ENCODE assay signal across 7 mouse cellular contexts in the genomic region with DNA sequence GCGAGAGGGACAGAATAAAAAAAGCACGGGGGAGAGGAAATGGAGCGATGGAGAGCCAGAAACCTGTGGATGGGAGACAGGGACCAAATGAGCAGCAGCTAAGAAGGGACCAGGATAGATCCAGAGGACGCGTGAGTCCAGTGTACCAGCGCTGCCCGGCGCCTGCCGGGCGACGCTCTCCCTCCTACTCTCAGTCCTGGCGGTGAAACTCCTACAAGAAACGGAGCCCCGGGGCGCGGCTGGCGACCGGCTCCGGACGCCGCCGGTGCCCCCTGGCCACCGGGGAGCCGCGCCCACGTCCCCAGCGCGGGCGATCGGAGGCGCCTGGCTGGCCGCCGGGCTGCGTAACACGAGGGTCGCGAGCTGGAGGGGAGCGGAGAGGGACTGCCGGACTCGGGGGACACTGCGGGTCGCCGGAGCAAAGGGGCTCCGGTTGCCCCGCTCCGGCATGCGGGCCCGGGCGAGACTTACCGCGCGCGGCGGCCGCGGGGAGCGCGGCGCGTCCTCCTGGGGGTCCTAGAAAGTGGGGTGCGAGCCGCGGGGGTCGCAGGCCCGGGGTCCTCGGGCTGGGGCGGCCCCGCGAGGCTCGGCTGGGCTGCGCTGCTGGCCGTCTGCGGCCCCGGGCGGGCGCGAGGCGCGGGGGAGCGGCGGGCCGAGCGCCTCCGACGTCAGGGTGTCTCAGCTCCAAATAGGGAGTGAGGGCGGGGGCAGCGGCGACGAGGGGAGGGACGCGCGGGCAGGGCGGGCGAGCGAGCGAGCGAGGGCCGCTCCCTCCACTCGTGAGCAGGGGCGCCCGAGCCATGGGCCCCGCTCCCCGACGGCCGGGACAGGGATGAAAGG. TPM values are rescaled to one million over a fixed set of nuclear protein-coding genes. Genes with fewer than 3 reads are reported as not detected.
DNase-seq lines count a peak whose midpoint lies in the region; ATAC-seq and TF ChIP-seq lines count a peak whose summit lies in the region.

Gene Nbl1 (minus strand): TSS at position 638 of the 840 bp plus-strand sequence.

- peak within 1 kb of the TSS; percentile 84 for H3K9ac ChIP-seq in ES-Bruce4 (ENCODE audit: low read depth, poor library complexity, severe bottlenecking)
- peak within 1 kb of the TSS; percentile 68 for H3K9ac ChIP-seq in hindbrain, embryonic 14.5 days
- peak within 1 kb of the TSS; percentile 90 for H3K9ac ChIP-seq in limb, embryonic 12.5 days (replicated peaks)
- H3K9ac ChIP-seq in midbrain, embryonic 15.5 days = peak within 1 kb of the TSS; percentile 52

- no peak for TF ChIP-seq EP300 in ES-Bruce4 (IDR thresholded peaks at IDR 0.05; ENCODE audit: insufficient read depth, low read depth, low read length)

- peak within 1 kb of the TSS; percentile 94 for H3K4me2 ChIP-seq in hindbrain, embryonic 14.5 days (replicated peaks)
- peak within 1 kb of the TSS; percentile 89 for H3K4me2 ChIP-seq in limb, embryonic 12.5 days
- peak within 1 kb of the TSS; percentile 96 for H3K4me2 ChIP-seq in midbrain, embryonic 15.5 days

- H3K4me1 ChIP-seq in ES-Bruce4 (ENCODE audit: control insufficient read depth, insufficient read depth, low read length) = no peaks in the 10 kb centered on the region
- peaks cover 9% of the 10 kb centered on the region; the same call in 1 of the 2 replicates for H3K4me1 ChIP-seq in hindbrain, embryonic 14.5 days (replicated peaks; ENCODE audit: control insufficient read depth, insufficient read depth, low read length)
- peaks cover 42% of the 10 kb centered on the region for H3K4me1 ChIP-seq in limb, embryonic 12.5 days (replicated peaks)
- H3K4me1 ChIP-seq in midbrain, embryonic 15.5 days = peaks cover 24% of the 10 kb centered on the region

- WGBS in hindbrain, embryonic 14.5 days = under 1% methylated on average over 97 of the region's 105 CpGs
- WGBS in limb, embryonic 12.5 days = 1% methylated on average over 95 of the region's 105 CpGs
- under 1% methylated on average over 90 of the region's 105 CpGs for WGBS in midbrain, embryonic 15.5 days

- peak; percentile 42 for DNase-seq in adrenal gland, adult 8-10 months
- peak in 1 of 2 experiments; percentile 50 for DNase-seq in gastrocnemius, adult 8-10 months (ENCODE audit: low spot score in 2 of 2)
- no peak for DNase-seq in hindbrain, embryonic 14.5 days (ENCODE audit: low spot score)

- TF ChIP-seq CTCF in ES-Bruce4 (IDR thresholded peaks at IDR 0.05; ENCODE audit: low read depth, low read length) = no peak

- no peak within 1 kb of the TSS for H3K27ac ChIP-seq in ES-Bruce4 (ENCODE audit: insufficient read depth, low read length)
- peak within 1 kb of the TSS; percentile 47 for H3K27ac ChIP-seq in hindbrain, embryonic 14.5 days
- peak within 1 kb of the TSS; percentile 89 for H3K27ac ChIP-seq in limb, embryonic 12.5 days
- peak within 1 kb of the TSS; percentile 55; the same call in 1 of the 2 replicates for H3K27ac ChIP-seq in midbrain, embryonic 15.5 days

- no peaks in the 10 kb centered on the region for H3K9me3 ChIP-seq in ES-Bruce4 (replicated peaks; ENCODE audit: control insufficient read depth, insufficient read depth, low read length, poor library complexity, severe bottlenecking)
- H3K9me3 ChIP-seq in hindbrain, embryonic 14.5 days (ENCODE audit: control insufficient read depth, low read length) = no peaks in the 10 kb centered on the region
- H3K9me3 ChIP-seq in limb, embryonic 12.5 days = peaks cover 7% of the 10 kb centered on the region; the same call in 1 of the 2 replicates
- no peaks in the 10 kb centered on the region for H3K9me3 ChIP-seq in midbrain, embryonic 15.5 days

- no peak for TF ChIP-seq POLR2A in ES-Bruce4 (IDR thresholded peaks at IDR 0.05; ENCODE audit: insufficient read depth, low read length)

- H3K36me3 ChIP-seq in ES-Bruce4 (ENCODE audit: control insufficient read depth, insufficient read depth, low read length, poor library complexity, severe bottlenecking) = no peaks in the 10 kb centered on the region
- no peaks in the 10 kb centered on the region for H3K36me3 ChIP-seq in hindbrain, embryonic 14.5 days (replicated peaks; ENCODE audit: control insufficient read depth, insufficient read depth)
- peaks cover 8% of the 10 kb centered on the region; the same call in 1 of the 2 replicates for H3K36me3 ChIP-seq in limb, embryonic 12.5 days
- no peaks in the 10 kb centered on the region for H3K36me3 ChIP-seq in midbrain, embryonic 15.5 days (replicated peaks)

- H3K27me3 ChIP-seq in ES-Bruce4 (ENCODE audit: control insufficient read depth, insufficient read depth, low read length, poor library complexity, severe bottlenecking) = peaks cover 10% of the 10 kb centered on the region
- peaks cover 42% of the 10 kb centered on the region for H3K27me3 ChIP-seq in hindbrain, embryonic 14.5 days (ENCODE audit: control insufficient read depth, insufficient read depth, low read length)
- H3K27me3 ChIP-seq in limb, embryonic 12.5 days = peaks cover 61% of the 10 kb centered on the region
- peaks cover 36% of the 10 kb centered on the region for H3K27me3 ChIP-seq in midbrain, embryonic 15.5 days (replicated peaks)

- H3K4me3 ChIP-seq in ES-Bruce4 (ENCODE audit: low read depth, low read length) = peak within 1 kb of the TSS; percentile 53
- peak within 1 kb of the TSS; percentile 59 for H3K4me3 ChIP-seq in hindbrain, embryonic 14.5 days (replicated peaks; ENCODE audit: low read length)
- peak within 1 kb of the TSS; percentile 83 for H3K4me3 ChIP-seq in limb, embryonic 12.5 days (replicated peaks)
- peak within 1 kb of the TSS; percentile 52 for H3K4me3 ChIP-seq in midbrain, embryonic 15.5 days

- peak; percentile 24; the same call in 1 of the 2 replicates for ATAC-seq in hindbrain, embryonic 14.5 days (ENCODE audit: low FRiP score)
- ATAC-seq in limb, embryonic 12.5 days (ENCODE audit: insufficient number of reproducible peaks, insufficient read depth, low FRiP score, low TSS enrichment, low read depth) = no peak
- no peak for ATAC-seq in midbrain, embryonic 15.5 days (replicated peaks)
- ATAC-seq in erythroid progenitor cell, adult 5-6 weeks (replicated peaks; ENCODE audit: low FRiP score, poor library complexity, severe bottlenecking) = no peak

RNA-seq across cellular contexts. Expression of gene Nbl1, which starts in this region (rescaled TPM):
- polyA plus RNA-seq in ES-Bruce4 (2011; ENCODE audit: insufficient read depth, insufficient read length, low read depth, missing spikeins) = 4.3 and 5.1 TPM in 2 replicates
- 10 to 100 TPM; 55.4 to 73.9 (median 64.2) TPM for total RNA-seq in adrenal gland, adult 8-10 months (2022)
- 10 to 100 TPM; 11.6 to 26.3 (median 16.5) TPM for total RNA-seq in gastrocnemius, adult 8-10 months (2022)
- 47.8 and 47.9 TPM in 2 replicates for polyA plus RNA-seq in hindbrain, embryonic 14.5 days (2014; fragmentation: Nextera tagmentation; extraction: Ambion mirVana)
- 141 and 152 TPM in 2 replicates for polyA plus RNA-seq in limb, embryonic 12.5 days (2016; fragmentation: Nextera tagmentation; extraction: Ambion mirVana)
- 42.3 and 50.7 TPM in 2 replicates for polyA plus RNA-seq in midbrain, embryonic 15.5 days (2015; fragmentation: Nextera tagmentation; extraction: Ambion mirVana)
- not detected in 2 replicates for total RNA-seq in erythroid progenitor cell, adult 5-6 weeks (2015; ENCODE audit: low replicate concordance)
- total RNA-seq in erythroid progenitor cell, adult 5-6 weeks (2017; ENCODE audit: low replicate concordance) = not detected in 2 replicates

Comparison
In these comparisons a context has a peak if more than half of its experiments do, and no peak if none do; other contexts are left out.
1. RNA of gene Nbl1 (total RNA-seq): 55.4 to 73.9 TPM in adrenal gland, adult 8-10 months and 11.6 to 26.3 TPM in gastrocnemius, adult 8-10 months; not detected in erythroid progenitor cell, adult 5-6 weeks; every median in the first group is over 10 times any median in the second.
2. Peak in every context shown above with its lines, with median percentiles within 50 percentile points of each other: H3K4me3 ChIP-seq, H3K9ac ChIP-seq and H3K4me2 ChIP-seq.